Mouse (Mus musculus) urinary bladder, adult 2 months (tissue): ENCODE measurements around the gene Rsrc1. TPM values are rescaled to one million over a fixed set of nuclear protein-coding genes. Genes with fewer than 3 reads are reported as not detected.
A peak's percentile ranks its signal among the peaks of the same experiment; 100 is the strongest.

Experiments used
- DNase-seq: peaks from one replicate; pipeline ENCODE4 v3.0.0; 2022; ENCODE audit warnings: low spot score
- polyA plus RNA-seq: library from polyadenylated mRNA; depleted of rRNA; stranded (reverse); fragments of >200 nt; gene quantifications from 2 replicates; pipeline ENCODE4 v1.2.3, GENCODE M21; 2012; rRNA removed

Rsrc1 gene
- polyA plus RNA-seq, 1 experiment = 8.0 TPM

DNA sequence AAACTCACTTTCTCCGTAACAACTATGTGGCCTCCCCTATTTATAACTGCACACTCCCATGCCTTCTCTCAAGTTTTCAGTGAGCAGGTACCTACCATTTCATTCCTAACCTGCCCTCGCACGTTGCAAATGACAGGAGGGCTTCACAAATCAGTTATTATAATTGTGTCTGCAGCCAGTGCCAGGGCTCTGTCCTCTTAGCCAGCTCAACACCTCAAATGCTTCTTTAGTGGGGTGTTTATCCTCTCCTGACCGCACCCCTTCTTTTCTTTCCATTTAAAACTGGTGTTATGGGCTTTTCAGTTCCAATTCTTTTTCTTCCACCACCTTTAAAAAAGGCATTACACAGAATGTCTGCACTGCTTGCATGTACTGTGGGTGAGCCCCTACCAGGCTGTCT lies 391.0 kb downstream of the Rsrc1 start:
- DNase-seq = no peak

DNA sequence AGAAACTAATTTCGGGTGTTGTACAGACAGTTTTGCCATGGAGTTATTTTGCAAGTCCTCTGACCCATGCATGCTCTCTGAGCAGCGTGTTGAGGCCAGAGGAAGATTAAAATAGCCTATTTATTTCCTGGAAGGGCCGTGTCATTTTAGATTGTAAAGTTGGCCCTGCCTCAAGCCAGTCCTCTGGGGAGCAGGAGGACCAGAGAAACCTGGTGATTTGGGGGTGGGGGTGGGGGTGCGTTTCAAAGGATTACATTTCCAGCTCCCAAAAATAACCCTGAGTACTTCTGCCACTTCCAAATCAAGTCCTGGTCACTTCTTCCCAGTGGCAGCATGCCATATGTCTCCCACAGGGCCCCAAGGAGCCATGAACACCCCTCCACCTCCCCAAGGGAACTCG lies 391.6 kb downstream of the Rsrc1 start:
- no peak for DNase-seq

DNA sequence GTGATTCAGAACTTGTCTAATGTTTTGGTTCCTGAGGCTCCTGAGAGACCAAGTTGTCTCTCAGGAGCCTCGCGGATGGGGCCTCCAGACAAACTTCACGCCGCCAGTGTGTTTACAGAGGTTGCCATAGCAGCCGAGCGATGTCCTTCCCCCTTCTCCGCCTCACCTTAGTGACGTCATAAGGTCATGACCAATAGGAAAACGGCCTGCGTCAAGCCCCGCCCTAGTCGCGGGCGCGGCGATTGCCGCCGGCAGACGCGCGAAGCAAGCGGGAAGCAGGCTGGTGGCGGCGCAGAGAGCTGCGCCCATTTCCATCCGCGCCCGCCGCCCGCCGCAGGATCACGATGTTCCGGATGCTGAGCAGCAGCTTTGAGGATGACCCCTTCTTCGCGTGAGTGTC lies 392.7 kb downstream of the Rsrc1 start, which contains the start of gene Mlf1:
TSS of gene Mlf1 (plus strand) at position 226 of the 400 bp plus-strand sequence.
- DNase-seq = peak; percentile 61

DNA sequence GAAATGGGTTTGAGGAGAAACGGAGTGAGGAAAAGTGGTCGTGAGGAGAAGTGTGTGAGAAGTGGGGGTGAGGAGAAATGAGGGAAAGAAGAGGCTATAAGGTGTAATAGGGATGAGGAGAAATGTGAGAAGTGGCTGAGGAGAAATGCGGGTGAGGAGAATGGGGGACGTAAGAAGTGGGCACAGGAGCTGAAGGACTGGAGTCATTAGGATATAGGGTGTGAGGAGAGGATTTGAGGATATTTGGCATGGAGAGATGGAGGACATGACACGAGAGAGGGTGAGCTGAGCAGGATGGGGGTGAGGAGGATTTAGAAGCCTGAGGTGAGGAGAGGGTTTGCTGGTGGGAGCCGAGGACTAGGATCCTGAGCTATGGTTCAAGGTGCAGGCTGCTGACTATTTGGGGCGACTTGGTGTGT lies 393.2 kb downstream of the Rsrc1 start:
- no peak for DNase-seq

DNA sequence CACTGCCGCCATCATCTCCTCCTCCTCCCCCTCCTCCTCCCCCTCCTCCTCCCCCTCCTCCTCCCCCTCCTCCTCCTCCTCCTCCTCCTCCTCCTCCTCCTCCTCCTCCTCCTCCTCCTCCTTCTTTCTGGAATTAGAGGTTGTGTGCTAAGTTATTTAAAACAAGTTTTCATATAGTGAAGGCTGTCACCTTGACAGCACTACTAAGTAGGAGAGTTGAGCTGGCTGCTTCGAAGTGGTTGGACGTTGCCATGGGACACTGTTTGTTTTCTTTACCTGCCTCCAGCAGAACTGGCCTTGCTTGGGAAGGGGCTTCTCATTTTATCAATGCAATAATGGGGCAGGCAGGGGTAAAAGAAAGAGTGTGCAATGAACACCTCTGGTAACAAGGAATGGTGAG lies 393.9 kb downstream of the Rsrc1 start, which contains the start of gene Gm17402:
TSS of gene Gm17402 (minus strand) at position 101 of the 400 bp plus-strand sequence.
- no peak for DNase-seq

DNA sequence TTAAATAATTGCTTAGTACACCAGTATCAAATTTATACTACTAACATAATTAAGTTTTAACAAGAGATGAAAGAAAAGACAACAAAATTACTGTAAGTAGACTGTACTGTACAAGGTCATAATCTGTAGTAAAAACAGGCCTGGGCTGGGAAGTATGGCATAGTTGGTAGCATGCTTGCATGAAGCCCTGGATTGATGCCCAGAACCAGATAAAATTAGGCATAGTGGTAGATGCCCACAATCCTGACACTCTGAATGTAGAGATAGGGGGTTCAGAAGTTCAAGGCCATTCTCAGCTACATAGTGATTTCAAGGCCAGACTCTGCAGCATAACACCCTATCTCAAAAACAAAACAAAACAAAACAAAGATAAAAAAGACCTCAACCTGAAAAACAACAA lies 397.0 kb downstream of the Rsrc1 start:
- DNase-seq = no peak

Other genes with a start within 250 kb of the Rsrc1 start
- gene Shox2, start 381 bp downstream of the Rsrc1 start, polyA plus RNA-seq = 0.15 TPM in 1 of 2 replicates, not detected in the other